Mouse (Mus musculus) kidney, adult 2 months (tissue): Measurements from ENCODE around the gene Kansl3. TPM values are rescaled to one million over a fixed set of nuclear protein-coding genes. Genes with fewer than 3 reads are reported as not detected.

ENCODE experiments used
- DNase-seq: peaks from one replicate; pipeline ENCODE4 v3.0.0; 2021
- H3K27ac ChIP-seq: fragments of 200-500 bp; 2 replicates; pipeline ENCODE4 v1.5.1; 2012; ENCODE audit warnings: low read depth, low read length, control low read depth, inconsistent platforms; ENCODE audit not compliant: insufficient read depth
- H3K27me3 ChIP-seq: fragments of 200-500 bp; replicated peaks from 2 replicates; pipeline ENCODE4 v1.6.1; 2012; ENCODE audit warnings: mild to moderate bottlenecking, moderate library complexity, low read length, inconsistent platforms; ENCODE audit not compliant: control insufficient read depth, insufficient read depth
- H3K36me3 ChIP-seq: fragments of 200-500 bp; 2 replicates; pipeline ENCODE4 v1.6.1; 2012; ENCODE audit warnings: mild to moderate bottlenecking, moderate library complexity, low read length, inconsistent platforms; ENCODE audit not compliant: control insufficient read depth, insufficient read depth
- H3K4me1 ChIP-seq: fragments of 200-500 bp; 2 replicates; pipeline ENCODE4 v1.6.1; 2011; ENCODE audit warnings: low read length; ENCODE audit not compliant: control insufficient read depth, insufficient read depth
- H3K4me3 ChIP-seq: fragments of 200-500 bp; 2 replicates; pipeline ENCODE4 v1.5.1; 2011; ENCODE audit warnings: mild to moderate bottlenecking, low read depth, low read length, control low read depth; ENCODE audit not compliant: insufficient read depth
- CTCF ChIP-seq: fragments of 200-500 bp; conservative IDR thresholded peaks from 2 replicates; pipeline ENCODE4 v1.5.1; 2011; ENCODE audit warnings: low read depth, mild to moderate bottlenecking, control low read depth, low read length, moderate library complexity, mixed read lengths; ENCODE audit not compliant: insufficient read depth, insufficient read length
- POLR2A ChIP-seq: fragments of 200-500 bp; IDR thresholded peaks from one replicate; pipeline ENCODE4 v1.6.1; 2011; ENCODE audit warnings: low read depth, low read length, control low read depth
- WGBS: fragments of 180-500 bp; shearing (Covaris S2); methylation state at CpG from one replicate; pipeline ENCODE4 v1.1.7; 2018; 5-methylcytosine and 5-hydroxymethylcytosine counted together
- polyA plus RNA-seq: library from polyadenylated mRNA; depleted of rRNA; stranded (reverse); fragments of >200 nt; gene quantifications from 2 replicates; pipeline ENCODE4 v1.2.3, GENCODE M21; 2012

Kansl3 gene
- polyA plus RNA-seq, 1 experiment, result 63.8 TPM

GRCm38 (mm10) chr1:36370918-36371317, 1.9 kb upstream of the Kansl3 start:
- TF ChIP-seq CTCF, result no peak
- no peak for TF ChIP-seq POLR2A
- H3K4me1 ChIP-seq, result peaks cover 15% of the 10 kb centered on the region
- H3K27ac ChIP-seq, result no peak overlapping the region
- 82% methylated on average over 6 of the region's 6 CpGs for WGBS
- DNase-seq, result no peak
- H3K4me3 ChIP-seq, result no peak overlapping the region
- no peaks in the 10 kb centered on the region for H3K36me3 ChIP-seq
- H3K27me3 ChIP-seq, result no peaks in the 10 kb centered on the region

- H3K4me1 ChIP-seq, result peaks cover 17% of the 10 kb centered on the region
- no peaks in the 10 kb centered on the region for H3K27me3 ChIP-seq
- peak; percentile 81 for DNase-seq
- TF ChIP-seq CTCF (no peak), POLR2A (peak; percentile 13)
- H3K4me3 ChIP-seq, result peak overlapping the region; percentile 92
- H3K36me3 ChIP-seq, result peaks cover 1% of the 10 kb centered on the region; the same call in 1 of the 2 replicates
- peak overlapping the region; percentile 75 for H3K27ac ChIP-seq
- 1% methylated on average over 55 of the region's 55 CpGs for WGBS
These were observed 641 bp downstream of the Kansl3 start for GRCm38 (mm10) chr1:36368112-36368968.

GRCm38 (mm10) chr1:36367698-36368097, 1.3 kb downstream of the Kansl3 start:
- H3K36me3 ChIP-seq, result peaks cover 1% of the 10 kb centered on the region; the same call in 1 of the 2 replicates
- peak overlapping the region; percentile 92 for H3K4me3 ChIP-seq
- DNase-seq, result peak; percentile 12
- peaks cover 17% of the 10 kb centered on the region for H3K4me1 ChIP-seq
- 13% methylated on average over 12 of the region's 12 CpGs for WGBS
- peak overlapping the region; percentile 75 for H3K27ac ChIP-seq
- TF ChIP-seq CTCF (no peak), POLR2A (no peak)
- H3K27me3 ChIP-seq, result no peaks in the 10 kb centered on the region

GRCm38 (mm10) chr1:36356955-36357695, 11.9 kb downstream of the Kansl3 start:
- DNase-seq, result peak; percentile 80
- Histone ChIP-seq H3K4me1 (peaks cover 26% of the 10 kb centered on the region), H3K27ac (peak overlapping the region; percentile 79), H3K36me3 (peaks cover 10% of the 10 kb centered on the region), H3K4me3 (no peak overlapping the region), H3K27me3 (no peaks in the 10 kb centered on the region)
- WGBS, result 57% methylated on average over 5 of the region's 5 CpGs
- TF ChIP-seq CTCF (no peak), POLR2A (no peak)

- Histone ChIP-seq H3K27ac (no peak overlapping the region), H3K36me3 (peaks cover 21% of the 10 kb centered on the region), H3K27me3 (no peaks in the 10 kb centered on the region), H3K4me3 (no peak overlapping the region), H3K4me1 (peaks cover 12% of the 10 kb centered on the region; the same call in 1 of the 2 replicates)
- no peak for TF ChIP-seq CTCF
- TF ChIP-seq POLR2A, result no peak
- 66% methylated on average over 4 of the region's 4 CpGs for WGBS
- DNase-seq, result no peak
These were observed 16.6 kb downstream of the Kansl3 start for GRCm38 (mm10) chr1:36352351-36352750.

- Histone ChIP-seq H3K4me1 (peaks cover 8% of the 10 kb centered on the region), H3K27me3 (no peaks in the 10 kb centered on the region), H3K27ac (no peak overlapping the region), H3K36me3 (peaks cover 23% of the 10 kb centered on the region), H3K4me3 (no peak overlapping the region)
- no peak for TF ChIP-seq POLR2A
- no peak for DNase-seq
- WGBS, result 92% methylated on average over 6 of the region's 6 CpGs
These were observed 26.4 kb downstream of the Kansl3 start for GRCm38 (mm10) chr1:36342547-36342946.
